Mouse (Mus musculus) ES-Bruce4 (cell line): ENCODE measurements around the gene Cd3d.

ENCODE experiments used
- CTCF ChIP-seq: IDR thresholded peaks from one replicate; pipeline ENCODE4 v1.8.1; 2011; ENCODE audit warnings: low read depth, low read length
- POLR2A ChIP-seq: IDR thresholded peaks from one replicate; pipeline ENCODE4 v1.8.1; 2011; ENCODE audit warnings: low read length; ENCODE audit not compliant: insufficient read depth

DNA sequence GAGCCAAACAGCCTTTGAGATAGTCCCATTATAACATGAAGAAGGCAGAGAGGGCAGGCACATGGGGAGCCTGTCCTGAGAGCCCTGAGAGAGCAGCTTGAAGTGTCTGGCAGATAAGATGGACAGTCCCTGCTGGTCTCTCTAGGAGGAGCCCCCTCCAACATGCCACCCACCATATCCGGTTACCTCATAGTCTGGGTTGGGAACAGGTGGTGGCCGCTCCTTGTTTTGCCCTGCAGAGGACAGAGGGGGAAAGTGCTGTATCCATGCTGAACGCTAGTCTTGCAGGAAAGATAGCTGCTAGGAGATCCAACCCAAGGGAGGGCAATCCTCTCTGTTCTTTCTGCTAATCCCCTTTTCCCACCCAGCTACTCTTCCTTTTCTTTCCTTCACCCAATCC is 18.7 kb downstream of the Cd3d start:
- no peak for TF ChIP-seq POLR2A
- TF ChIP-seq CTCF = no peak
